8 mouse cellular contexts compared by ENCODE assay signal in the genomic region with DNA sequence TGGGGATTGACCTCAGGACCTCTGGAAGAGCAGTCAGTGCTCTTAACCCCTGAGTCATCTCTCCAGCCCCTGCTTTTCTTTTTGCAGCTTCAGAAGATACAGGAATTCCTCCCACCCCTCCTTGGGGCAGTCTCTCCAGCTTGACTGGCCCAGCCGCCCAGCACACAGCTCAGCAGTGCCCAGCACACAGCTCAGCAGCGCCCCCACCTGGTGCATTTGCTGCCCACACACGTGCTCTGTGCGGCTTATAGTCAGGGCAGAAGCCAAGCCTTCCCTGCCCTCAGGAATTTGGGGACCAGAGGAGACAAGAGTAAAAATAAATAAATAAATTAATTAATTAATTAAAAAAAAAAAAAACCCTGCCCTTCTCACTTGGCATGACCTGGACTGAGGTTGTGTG. TPM values are rescaled to one million over a fixed set of nuclear protein-coding genes. Genes with fewer than 3 reads are reported as not detected.
DNase-seq lines count a peak whose midpoint lies in the region; ATAC-seq and TF ChIP-seq lines count a peak whose summit lies in the region.

No protein-coding gene starts in this region.

- H3K27me3 ChIP-seq in heart, embryonic 11.5 days (ENCODE audit: control insufficient read depth, insufficient read depth, low read length), result no peaks in the 10 kb centered on the region
- no peaks in the 10 kb centered on the region for H3K27me3 ChIP-seq in kidney, embryonic 14.5 days (ENCODE audit: control insufficient read depth, insufficient read depth, low read length)
- H3K27me3 ChIP-seq in liver, embryonic 11.5 days (replicated peaks; ENCODE audit: control insufficient read depth, insufficient read depth, low read length), result no peaks in the 10 kb centered on the region
- no peaks in the 10 kb centered on the region for H3K27me3 ChIP-seq in myocyte (ENCODE audit: control insufficient read depth, insufficient read depth, insufficient read length)
- no peaks in the 10 kb centered on the region for H3K27me3 ChIP-seq in stomach, embryonic 14.5 days (ENCODE audit: control insufficient read depth, insufficient read depth, low read length)

- TF ChIP-seq CTCF in embryonic fibroblast, embryonic 13.5 days (IDR thresholded peaks at IDR 0.05; ENCODE audit: borderline replicate concordance, insufficient read depth, low read length), result peak; percentile 93

- TF ChIP-seq POLR2A in embryonic fibroblast, embryonic 13.5 days (IDR thresholded peaks at IDR 0.05; ENCODE audit: low read depth, low read length), result no peak
- no peak for TF ChIP-seq POLR2A in myocyte (IDR thresholded peaks at IDR 0.05; ENCODE audit: insufficient read length, low read depth)

- H3K27ac ChIP-seq in embryonic fibroblast, embryonic 13.5 days (ENCODE audit: insufficient read depth, low read length), result no peak overlapping the region
- no peak overlapping the region for H3K27ac ChIP-seq in heart, embryonic 11.5 days (ENCODE audit: low read depth, low read length)
- no peak overlapping the region for H3K27ac ChIP-seq in kidney, embryonic 14.5 days (ENCODE audit: low read depth, low read length)
- H3K27ac ChIP-seq in liver, embryonic 11.5 days (ENCODE audit: low read depth, low read length), result no peak overlapping the region
- no peak overlapping the region for H3K27ac ChIP-seq in stomach, embryonic 14.5 days (ENCODE audit: low read length)

- 29% methylated on average over 4 of the region's 4 CpGs for WGBS in heart, embryonic 11.5 days (ENCODE audit: insufficient replicate concordance)
- 39% methylated on average over 4 of the region's 4 CpGs for WGBS in kidney, embryonic 14.5 days
- 20% methylated on average over 4 of the region's 4 CpGs for WGBS in liver, embryonic 11.5 days
- WGBS in stomach, embryonic 14.5 days, result 26% methylated on average over 4 of the region's 4 CpGs

- peaks cover 11% of the 10 kb centered on the region; the same call in 1 of the 2 replicates for H3K36me3 ChIP-seq in heart, embryonic 11.5 days (ENCODE audit: control insufficient read depth, insufficient read depth, low read length)
- peaks cover 30% of the 10 kb centered on the region for H3K36me3 ChIP-seq in kidney, embryonic 14.5 days (ENCODE audit: control insufficient read depth, insufficient read depth, low read length)
- peaks cover 6% of the 10 kb centered on the region; the same call in 1 of the 2 replicates for H3K36me3 ChIP-seq in liver, embryonic 11.5 days (ENCODE audit: control insufficient read depth, insufficient read depth, low read length)
- no peaks in the 10 kb centered on the region for H3K36me3 ChIP-seq in myocyte (ENCODE audit: control insufficient read depth, insufficient read depth)
- peaks cover 29% of the 10 kb centered on the region; the same call in 1 of the 2 replicates for H3K36me3 ChIP-seq in stomach, embryonic 14.5 days (ENCODE audit: control insufficient read depth, insufficient read depth, low read length)

- DNase-seq in CD4-positive helper T cell, adult 2 months (ENCODE audit: low read depth, low spot score), result peak; percentile 69
- DNase-seq in adrenal gland, postnatal 4 days (ENCODE audit: low spot score in 2 of 2), result peak; percentile 60 to 72
- DNase-seq in liver, embryonic 11.5 days (ENCODE audit: low spot score), result peak; percentile 77

- H3K9me3 ChIP-seq in heart, embryonic 11.5 days (replicated peaks; ENCODE audit: control insufficient read depth, low read length), result no peaks in the 10 kb centered on the region
- no peaks in the 10 kb centered on the region for H3K9me3 ChIP-seq in kidney, embryonic 14.5 days (ENCODE audit: control insufficient read depth, low read length)
- H3K9me3 ChIP-seq in liver, embryonic 11.5 days (ENCODE audit: control insufficient read depth, low read length), result no peaks in the 10 kb centered on the region
- H3K9me3 ChIP-seq in stomach, embryonic 14.5 days (ENCODE audit: control insufficient read depth, low read depth, low read length), result no peaks in the 10 kb centered on the region

- no peaks in the 10 kb centered on the region for H3K4me1 ChIP-seq in embryonic fibroblast, embryonic 13.5 days (ENCODE audit: control insufficient read depth, insufficient read depth, low read length)
- H3K4me1 ChIP-seq in heart, embryonic 11.5 days (ENCODE audit: control insufficient read depth, insufficient read depth, low read length), result no peaks in the 10 kb centered on the region
- no peaks in the 10 kb centered on the region; the same call in 1 of the 2 replicates for H3K4me1 ChIP-seq in kidney, embryonic 14.5 days (ENCODE audit: control insufficient read depth, insufficient read depth, low read length)
- H3K4me1 ChIP-seq in liver, embryonic 11.5 days (replicated peaks; ENCODE audit: control insufficient read depth, insufficient read depth, low read length), result no peaks in the 10 kb centered on the region
- no peaks in the 10 kb centered on the region for H3K4me1 ChIP-seq in stomach, embryonic 14.5 days (ENCODE audit: control insufficient read depth, insufficient read depth, low read length)

- no peak overlapping the region for H3ac ChIP-seq in myocyte (ENCODE audit: control insufficient read depth, insufficient read length)

- H3K79me2 ChIP-seq in myocyte (ENCODE audit: control insufficient read depth, insufficient read depth), result no peaks in the 10 kb centered on the region

- no peak overlapping the region for H3K9ac ChIP-seq in heart, embryonic 11.5 days (ENCODE audit: low read depth, low read length)
- no peak overlapping the region for H3K9ac ChIP-seq in kidney, embryonic 14.5 days (ENCODE audit: low read depth, low read length)
- no peak overlapping the region for H3K9ac ChIP-seq in liver, embryonic 11.5 days (ENCODE audit: low read depth, low read length)
- H3K9ac ChIP-seq in stomach, embryonic 14.5 days (replicated peaks; ENCODE audit: low read depth, low read length), result no peak overlapping the region

- H3K4me3 ChIP-seq in embryonic fibroblast, embryonic 13.5 days (ENCODE audit: insufficient read depth, low read length), result no peak overlapping the region
- H3K4me3 ChIP-seq in heart, embryonic 11.5 days (ENCODE audit: low read depth, low read length), result no peak overlapping the region
- H3K4me3 ChIP-seq in kidney, embryonic 14.5 days (ENCODE audit: low read length), result no peak overlapping the region
- no peak overlapping the region for H3K4me3 ChIP-seq in liver, embryonic 11.5 days (ENCODE audit: low read depth, low read length)
- no peak overlapping the region for H3K4me3 ChIP-seq in myocyte
- H3K4me3 ChIP-seq in stomach, embryonic 14.5 days (ENCODE audit: low read depth, low read length), result no peak overlapping the region

- ATAC-seq in heart, embryonic 11.5 days (replicated peaks; ENCODE audit: insufficient number of reproducible peaks, low FRiP score, low TSS enrichment), result peak; percentile 40; the same call in 1 of the 2 replicates
- peak; percentile 78 for ATAC-seq in kidney, embryonic 14.5 days (ENCODE audit: low FRiP score, low TSS enrichment)
- ATAC-seq in liver, embryonic 11.5 days (replicated peaks; ENCODE audit: low FRiP score), result peak; percentile 83
- peak; percentile 73; the same call in 1 of the 2 replicates for ATAC-seq in stomach, embryonic 14.5 days (ENCODE audit: insufficient number of reproducible peaks, insufficient read depth, low FRiP score, low read depth)

- H3K4me2 ChIP-seq in heart, embryonic 11.5 days, result no peak overlapping the region
- no peak overlapping the region for H3K4me2 ChIP-seq in kidney, embryonic 14.5 days (replicated peaks; ENCODE audit: low read depth, low read length)
- no peak overlapping the region for H3K4me2 ChIP-seq in liver, embryonic 11.5 days
- H3K4me2 ChIP-seq in myocyte (ENCODE audit: low read depth), result no peak overlapping the region
- H3K4me2 ChIP-seq in stomach, embryonic 14.5 days (replicated peaks; ENCODE audit: low read depth, low read length), result no peak overlapping the region

RNA-seq across cellular contexts. Expression of gene Xylb, which starts 5.1 kb away (rescaled TPM):
- total RNA-seq in adrenal gland, postnatal 4 days (2021), result 10 to 100 TPM in 1 of 2 experiments, 1 to 10 TPM in 1; 7.3 to 16.5 TPM
- 4.1 and 4.5 TPM in 2 replicates for polyA plus RNA-seq in embryonic fibroblast, embryonic 13.5 days (2011; ENCODE audit: insufficient read length, low read depth, missing spikeins)
- 2.2 and 2.4 TPM in 2 replicates for polyA plus RNA-seq in heart, embryonic 11.5 days (2014; fragmentation: Nextera tagmentation; extraction: Ambion mirVana)
- 7.2 and 17.9 TPM in 2 replicates for polyA plus RNA-seq in kidney, embryonic 14.5 days (2014; fragmentation: Nextera tagmentation; extraction: Ambion mirVana)
- polyA plus RNA-seq in liver, embryonic 11.5 days (2014; fragmentation: Nextera tagmentation; extraction: Ambion mirVana), result 9.5 and 11.0 TPM in 2 replicates
- polyA plus RNA-seq in myocyte (2012; fragmentation: generic; extraction: Trizol), result 1.7 TPM
- polyA plus RNA-seq in stomach, embryonic 14.5 days (2014; fragmentation: Nextera tagmentation; extraction: Ambion mirVana), result 5.0 and 5.2 TPM in 2 replicates

RNA-seq across cellular contexts. Expression of gene Myd88, which starts 10.8 kb away (rescaled TPM):
- 10 to 100 TPM; 29.4 to 31.3 TPM for total RNA-seq in adrenal gland, postnatal 4 days (2021)
- polyA plus RNA-seq in embryonic fibroblast, embryonic 13.5 days (2011; ENCODE audit: insufficient read length, low read depth, missing spikeins), result 25.8 and 27.7 TPM in 2 replicates
- 12.5 and 13.3 TPM in 2 replicates for polyA plus RNA-seq in heart, embryonic 11.5 days (2014; fragmentation: Nextera tagmentation; extraction: Ambion mirVana)
- polyA plus RNA-seq in kidney, embryonic 14.5 days (2014; fragmentation: Nextera tagmentation; extraction: Ambion mirVana), result 17.5 and 21.3 TPM in 2 replicates
- 28.6 and 30.6 TPM in 2 replicates for polyA plus RNA-seq in liver, embryonic 11.5 days (2014; fragmentation: Nextera tagmentation; extraction: Ambion mirVana)
- 16.0 TPM for polyA plus RNA-seq in myocyte (2012; fragmentation: generic; extraction: Trizol)
- 28.4 and 33.9 TPM in 2 replicates for polyA plus RNA-seq in stomach, embryonic 14.5 days (2014; fragmentation: Nextera tagmentation; extraction: Ambion mirVana)

RNA-seq across cellular contexts. Expression of gene Acaa1a, which starts 12.6 kb away (rescaled TPM):
- 100 to 1,000 TPM; 115 to 119 TPM for total RNA-seq in adrenal gland, postnatal 4 days (2021)
- 41.4 and 42.4 TPM in 2 replicates for polyA plus RNA-seq in embryonic fibroblast, embryonic 13.5 days (2011; ENCODE audit: insufficient read length, low read depth, missing spikeins)
- polyA plus RNA-seq in heart, embryonic 11.5 days (2014; fragmentation: Nextera tagmentation; extraction: Ambion mirVana), result 72.5 and 81.2 TPM in 2 replicates
- 74.5 and 87.7 TPM in 2 replicates for polyA plus RNA-seq in kidney, embryonic 14.5 days (2014; fragmentation: Nextera tagmentation; extraction: Ambion mirVana)
- 58.8 and 61.2 TPM in 2 replicates for polyA plus RNA-seq in liver, embryonic 11.5 days (2014; fragmentation: Nextera tagmentation; extraction: Ambion mirVana)
- polyA plus RNA-seq in myocyte (2012; fragmentation: generic; extraction: Trizol), result 61.7 TPM
- polyA plus RNA-seq in stomach, embryonic 14.5 days (2014; fragmentation: Nextera tagmentation; extraction: Ambion mirVana), result 99.1 and 101 TPM in 2 replicates

RNA-seq across cellular contexts. Expression of gene Slc22a14, which starts 13.3 kb away (rescaled TPM):
- not detected for total RNA-seq in adrenal gland, postnatal 4 days (2021)
- polyA plus RNA-seq in embryonic fibroblast, embryonic 13.5 days (2011; ENCODE audit: insufficient read length, low read depth, missing spikeins), result not detected in 2 replicates
- not detected in 2 replicates for polyA plus RNA-seq in heart, embryonic 11.5 days (2014; fragmentation: Nextera tagmentation; extraction: Ambion mirVana)
- not detected in 2 replicates for polyA plus RNA-seq in kidney, embryonic 14.5 days (2014; fragmentation: Nextera tagmentation; extraction: Ambion mirVana)
- not detected in 2 replicates for polyA plus RNA-seq in liver, embryonic 11.5 days (2014; fragmentation: Nextera tagmentation; extraction: Ambion mirVana)
- not detected for polyA plus RNA-seq in myocyte (2012; fragmentation: generic; extraction: Trizol)
- polyA plus RNA-seq in stomach, embryonic 14.5 days (2014; fragmentation: Nextera tagmentation; extraction: Ambion mirVana), result not detected in 2 replicates

RNA-seq across cellular contexts. Expression of gene Oxsr1, which starts 29.8 kb away (rescaled TPM):
- 10 to 100 TPM; 36.0 to 39.5 TPM for total RNA-seq in adrenal gland, postnatal 4 days (2021)
- polyA plus RNA-seq in embryonic fibroblast, embryonic 13.5 days (2011; ENCODE audit: insufficient read length, low read depth, missing spikeins), result 53.8 and 56.0 TPM in 2 replicates
- polyA plus RNA-seq in heart, embryonic 11.5 days (2014; fragmentation: Nextera tagmentation; extraction: Ambion mirVana), result 9.9 and 11.9 TPM in 2 replicates
- 11.9 and 18.9 TPM in 2 replicates for polyA plus RNA-seq in kidney, embryonic 14.5 days (2014; fragmentation: Nextera tagmentation; extraction: Ambion mirVana)
- polyA plus RNA-seq in liver, embryonic 11.5 days (2014; fragmentation: Nextera tagmentation; extraction: Ambion mirVana), result 14.2 TPM in 2 replicates
- polyA plus RNA-seq in myocyte (2012; fragmentation: generic; extraction: Trizol), result 13.5 TPM
- 16.6 and 16.9 TPM in 2 replicates for polyA plus RNA-seq in stomach, embryonic 14.5 days (2014; fragmentation: Nextera tagmentation; extraction: Ambion mirVana)
